Mouse (Mus musculus): Measurements from ENCODE around the gene Zbp1. TPM values are rescaled to one million over a fixed set of nuclear protein-coding genes. Genes with fewer than 3 reads are reported as not detected.

Gene Zbp1
- polyA plus RNA-seq, 1 experiment from 2014 or later = 14.0 TPM

GRCm38 (mm10) chr2:173248822-173249221 is 30.1 kb upstream of the Zbp1 start:
- Histone ChIP-seq H3K9ac (ENCODE audit: low read depth, low read length) (no peak overlapping the region), H3K4me1 (replicated peaks; ENCODE audit: control insufficient read depth, insufficient read depth, low read length) (peaks cover 15% of the 10 kb centered on the region), H3K4me2 (replicated peaks; ENCODE audit: low read depth) (no peak overlapping the region), H3K36me3 (ENCODE audit: control insufficient read depth, insufficient read depth) (no peaks in the 10 kb centered on the region), H3K27me3 (replicated peaks; ENCODE audit: control insufficient read depth, insufficient read depth, low read length) (no peaks in the 10 kb centered on the region), H3K4me3 (ENCODE audit: low read depth, low read length) (no peak overlapping the region), H3K27ac (ENCODE audit: low read depth, low read length) (no peak overlapping the region), H3K9me3 (ENCODE audit: control insufficient read depth) (no peaks in the 10 kb centered on the region)
- ATAC-seq = no peak
- no peak for TF ChIP-seq CTCF (IDR thresholded peaks at IDR 0.05; ENCODE audit: low read depth)
- WGBS = 84% methylated on average over 7 of the region's 7 CpGs

GRCm38 (mm10) chr2:173247911-173248310 is 29.2 kb upstream of the Zbp1 start:
- Histone ChIP-seq H3K27ac (ENCODE audit: low read depth, low read length) (no peak overlapping the region), H3K27me3 (replicated peaks; ENCODE audit: control insufficient read depth, insufficient read depth, low read length) (no peaks in the 10 kb centered on the region), H3K4me2 (replicated peaks; ENCODE audit: low read depth) (no peak overlapping the region), H3K4me3 (ENCODE audit: low read depth, low read length) (no peak overlapping the region), H3K9me3 (ENCODE audit: control insufficient read depth) (no peaks in the 10 kb centered on the region), H3K9ac (ENCODE audit: low read depth, low read length) (no peak overlapping the region), H3K36me3 (ENCODE audit: control insufficient read depth, insufficient read depth) (no peaks in the 10 kb centered on the region), H3K4me1 (replicated peaks; ENCODE audit: control insufficient read depth, insufficient read depth, low read length) (peaks cover 14% of the 10 kb centered on the region; the same call in 1 of the 2 replicates)
- ATAC-seq = no peak
- WGBS = 20% methylated on average over 2 of the region's 2 CpGs
- TF ChIP-seq CTCF (IDR thresholded peaks at IDR 0.05; ENCODE audit: low read depth) = no peak

GRCm38 (mm10) chr2:173247197-173247596 is 28.5 kb upstream of the Zbp1 start:
- Histone ChIP-seq H3K4me2 (replicated peaks; ENCODE audit: low read depth) (no peak overlapping the region), H3K27ac (ENCODE audit: low read depth, low read length) (no peak overlapping the region), H3K4me1 (replicated peaks; ENCODE audit: control insufficient read depth, insufficient read depth, low read length) (peaks cover 17% of the 10 kb centered on the region; the same call in 1 of the 2 replicates), H3K27me3 (replicated peaks; ENCODE audit: control insufficient read depth, insufficient read depth, low read length) (no peaks in the 10 kb centered on the region), H3K9me3 (ENCODE audit: control insufficient read depth) (no peaks in the 10 kb centered on the region), H3K36me3 (ENCODE audit: control insufficient read depth, insufficient read depth) (no peaks in the 10 kb centered on the region), H3K4me3 (ENCODE audit: low read depth, low read length) (no peak overlapping the region), H3K9ac (ENCODE audit: low read depth, low read length) (no peak overlapping the region)
- TF ChIP-seq CTCF (IDR thresholded peaks at IDR 0.05; ENCODE audit: low read depth) = no peak
- no peak for ATAC-seq
- WGBS = 36% methylated on average over 2 of the region's 2 CpGs

- no peaks in the 10 kb centered on the region for H3K9me3 ChIP-seq (ENCODE audit: control insufficient read depth)
- H3K4me1 ChIP-seq (replicated peaks; ENCODE audit: control insufficient read depth, insufficient read depth, low read length) = peaks cover 13% of the 10 kb centered on the region; the same call in 1 of the 2 replicates
- no peaks in the 10 kb centered on the region for H3K27me3 ChIP-seq (replicated peaks; ENCODE audit: control insufficient read depth, insufficient read depth, low read length)
- no peak for ATAC-seq
- 75% methylated on average over 8 of the region's 8 CpGs for WGBS
- H3K4me3 ChIP-seq (ENCODE audit: low read depth, low read length) = no peak overlapping the region
- H3K36me3 ChIP-seq (ENCODE audit: control insufficient read depth, insufficient read depth) = no peaks in the 10 kb centered on the region
- TF ChIP-seq CTCF (IDR thresholded peaks at IDR 0.05; ENCODE audit: low read depth) = peak; percentile 53
- H3K9ac ChIP-seq (ENCODE audit: low read depth, low read length) = no peak overlapping the region
- H3K4me2 ChIP-seq (replicated peaks; ENCODE audit: low read depth) = no peak overlapping the region
- H3K27ac ChIP-seq (ENCODE audit: low read depth, low read length) = no peak overlapping the region
Measured at GRCm38 (mm10) chr2:173246688-173247087, 28.0 kb upstream of the Zbp1 start.

GRCm38 (mm10) chr2:173245258-173245657 is 26.5 kb upstream of the Zbp1 start:
- 91% methylated on average over 20 of the region's 20 CpGs for WGBS
- Histone ChIP-seq H3K36me3 (ENCODE audit: control insufficient read depth, insufficient read depth) (no peaks in the 10 kb centered on the region; the same call in 1 of the 2 replicates), H3K4me1 (replicated peaks; ENCODE audit: control insufficient read depth, insufficient read depth, low read length) (peaks cover 5% of the 10 kb centered on the region; the same call in 1 of the 2 replicates), H3K9ac (ENCODE audit: low read depth, low read length) (no peak overlapping the region), H3K4me2 (replicated peaks; ENCODE audit: low read depth) (no peak overlapping the region), H3K27ac (ENCODE audit: low read depth, low read length) (no peak overlapping the region), H3K27me3 (replicated peaks; ENCODE audit: control insufficient read depth, insufficient read depth, low read length) (no peaks in the 10 kb centered on the region), H3K9me3 (ENCODE audit: control insufficient read depth) (no peaks in the 10 kb centered on the region), H3K4me3 (ENCODE audit: low read depth, low read length) (no peak overlapping the region)
- no peak for ATAC-seq
- TF ChIP-seq CTCF (IDR thresholded peaks at IDR 0.05; ENCODE audit: low read depth) = no peak

- no peak overlapping the region for H3K9ac ChIP-seq (ENCODE audit: low read depth, low read length)
- 0 out of 2 replicates have a peak overlapping the region, but pooled peaks have one; percentile 9 for H3K27ac ChIP-seq (ENCODE audit: low read depth, low read length)
- no peak for TF ChIP-seq CTCF (IDR thresholded peaks at IDR 0.05; ENCODE audit: low read depth)
- no peaks in the 10 kb centered on the region for H3K9me3 ChIP-seq (ENCODE audit: control insufficient read depth)
- 12% methylated on average over 3 of the region's 3 CpGs for WGBS
- H3K4me3 ChIP-seq (ENCODE audit: low read depth, low read length) = no peak overlapping the region
- peaks cover 4% of the 10 kb centered on the region; the same call in 1 of the 2 replicates for H3K4me1 ChIP-seq (replicated peaks; ENCODE audit: control insufficient read depth, insufficient read depth, low read length)
- peak; percentile 26; the same call in 1 of the 2 replicates for ATAC-seq
- no peaks in the 10 kb centered on the region for H3K27me3 ChIP-seq (replicated peaks; ENCODE audit: control insufficient read depth, insufficient read depth, low read length)
- no peak overlapping the region for H3K4me2 ChIP-seq (replicated peaks; ENCODE audit: low read depth)
- no peaks in the 10 kb centered on the region; the same call in 1 of the 2 replicates for H3K36me3 ChIP-seq (ENCODE audit: control insufficient read depth, insufficient read depth)
Measured at GRCm38 (mm10) chr2:173244108-173244507, 25.4 kb upstream of the Zbp1 start.

Measured in intestine, postnatal 0 days (tissue).